Mouse (Mus musculus) cortical plate, adult 2 months (tissue): ENCODE data around the gene Unc45a. TPM values are rescaled to one million over a fixed set of nuclear protein-coding genes. Genes with fewer than 3 reads are reported as not detected.

Experiments used
- H3K27ac ChIP-seq: fragments of 200-500 bp; 2 replicates; pipeline ENCODE4 v1.5.1; 2012; ENCODE audit warnings: low read length, control low read depth, inconsistent platforms; ENCODE audit not compliant: insufficient read depth
- H3K4me1 ChIP-seq: fragments of 200-500 bp; 2 replicates; pipeline ENCODE4 v1.6.1; 2011; ENCODE audit warnings: low read length; ENCODE audit not compliant: control insufficient read depth, insufficient read depth
- H3K4me3 ChIP-seq: fragments of 200-500 bp; 2 replicates; pipeline ENCODE4 v1.5.1; 2011; ENCODE audit warnings: mild to moderate bottlenecking, low read length, control low read depth; ENCODE audit not compliant: insufficient read depth
- CTCF ChIP-seq: fragments of 200-500 bp; IDR thresholded peaks from 2 replicates; pipeline ENCODE4 v1.5.1; 2011; ENCODE audit warnings: mild to moderate bottlenecking, control low read depth, low read length; ENCODE audit not compliant: insufficient read depth; ENCODE audit errors: extremely low read depth
- POLR2A ChIP-seq: fragments of 200-500 bp; IDR thresholded peaks from 2 replicates; pipeline ENCODE4 v1.6.1; 2011; ENCODE audit warnings: mild to moderate bottlenecking, low read length, control low read depth; ENCODE audit not compliant: insufficient read depth; ENCODE audit errors: extremely low read depth
- polyA plus RNA-seq: library from polyadenylated mRNA; depleted of rRNA; stranded (reverse); fragments of >200 nt; gene quantifications from 2 replicates; pipeline ENCODE4 v1.2.3, GENCODE M21; 2012; rRNA removed

The Unc45a gene
- polyA plus RNA-seq: 55.4 and 56.8 TPM in 2 replicates

DNA sequence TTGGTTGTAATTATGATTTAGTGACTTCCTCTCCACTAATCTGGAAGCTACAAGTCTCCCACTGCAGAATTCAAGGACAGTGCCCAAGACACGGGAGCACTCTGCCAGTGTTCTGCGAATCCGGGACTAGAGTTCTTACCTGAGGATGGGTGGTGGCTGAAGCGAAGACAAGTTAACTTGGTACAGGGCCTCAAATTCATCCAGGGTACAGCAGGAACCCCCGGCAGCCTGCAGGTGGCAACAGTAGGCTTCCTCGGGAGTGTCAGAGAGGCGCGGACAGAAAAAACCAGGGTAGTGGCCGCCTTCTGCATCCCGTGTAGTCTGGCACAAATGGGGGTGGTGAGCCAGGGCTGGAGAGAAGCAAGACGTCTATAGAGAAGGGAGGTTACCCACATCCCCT, at the start of gene Unc45a:
Gene Unc45a, minus strand, starts transcription at position 213 of the 400 bp plus-strand sequence.
- H3K4me1 ChIP-seq: no peaks in the 10 kb centered on the region; the same call in none of the 2 replicates
- TF ChIP-seq POLR2A: no peak
- TF ChIP-seq CTCF: peak; percentile 61
- peak within 1 kb of the TSS; percentile 60 for H3K4me3 ChIP-seq
- no peak within 1 kb of the TSS; the same call in 1 of the 2 replicates for H3K27ac ChIP-seq

DNA sequence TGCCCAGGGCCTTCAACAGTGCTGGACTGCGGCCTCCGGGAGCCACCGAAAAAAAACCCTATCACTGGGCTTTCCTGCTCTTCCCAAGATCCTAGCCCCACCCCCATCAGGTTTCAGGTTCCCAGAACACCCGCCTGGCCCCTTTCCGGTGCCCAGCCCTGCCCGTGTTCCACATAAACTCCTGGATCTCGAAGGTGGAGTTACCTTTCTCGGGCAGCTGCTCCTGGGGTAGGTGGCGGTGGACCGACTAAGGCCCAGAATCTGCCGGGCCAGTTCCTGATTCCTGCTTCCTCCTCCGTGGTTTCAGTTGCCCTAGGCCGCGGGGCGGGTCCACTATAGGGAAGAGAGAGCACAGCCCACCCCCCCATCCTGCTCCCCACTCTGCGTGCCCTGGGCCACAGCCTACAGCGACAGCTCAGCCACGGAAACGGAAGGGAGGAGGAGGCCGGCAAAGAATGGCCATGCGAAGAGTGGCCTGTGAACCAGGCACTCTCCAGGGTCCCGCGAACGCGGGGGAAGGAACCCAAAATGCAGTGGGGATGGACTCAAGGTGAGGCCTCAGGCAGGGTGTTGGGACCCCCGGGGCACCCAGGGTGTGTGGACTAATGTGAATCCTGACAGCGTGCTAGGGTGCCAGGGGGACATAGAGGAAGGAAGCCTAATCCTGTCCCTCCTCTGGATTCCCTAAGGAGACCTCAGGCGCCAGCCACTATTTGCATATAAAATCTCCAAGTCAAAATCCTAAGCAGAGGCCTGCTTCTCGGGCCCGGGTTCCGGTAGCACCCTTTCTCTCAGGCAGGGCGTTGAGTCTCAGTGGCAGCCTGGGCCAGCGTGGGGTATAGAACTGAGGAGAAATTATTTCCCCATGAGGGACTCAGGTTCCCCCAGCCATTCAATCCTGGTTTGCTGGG, 47.1 kb upstream of the Unc45a start, which contains the start of gene Fes:
Gene Fes, minus strand, starts transcription at position 314 of the 911 bp plus-strand sequence.
- TF ChIP-seq POLR2A (no peak), CTCF (no peak)
- Histone ChIP-seq H3K27ac (peak within 1 kb of the TSS; percentile 78; the same call in 1 of the 2 replicates), H3K4me1 (no peaks in the 10 kb centered on the region), H3K4me3 (peak within 1 kb of the TSS; percentile 27)

DNA sequence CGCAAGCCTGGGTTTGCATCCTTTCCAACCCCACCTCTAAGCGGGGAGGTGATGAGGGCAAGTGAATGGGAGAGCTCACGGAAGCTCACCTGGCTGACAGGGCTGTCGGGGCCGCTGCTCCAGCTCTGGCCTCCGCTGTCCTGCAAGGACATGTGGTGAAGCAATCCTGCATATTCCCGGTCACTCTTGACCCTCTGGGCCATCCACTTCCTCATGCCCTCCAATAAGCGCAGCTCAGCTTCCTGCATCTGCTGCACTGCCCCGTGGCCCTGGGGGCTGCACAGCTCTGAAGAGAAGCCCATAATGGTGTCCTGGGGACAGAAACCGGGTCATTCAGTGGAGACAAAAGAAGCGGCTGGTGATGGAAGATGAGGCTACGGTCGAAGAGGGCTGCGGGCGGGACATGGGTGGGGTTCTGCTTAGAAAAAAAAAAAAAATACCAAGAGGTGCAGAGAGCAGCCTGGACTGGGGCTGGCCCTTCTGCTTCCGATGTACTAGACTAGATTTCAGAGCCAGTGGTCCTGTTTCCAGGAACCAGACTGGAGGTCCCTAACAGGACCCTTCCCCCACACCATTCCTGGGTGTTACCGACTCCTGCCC, 46.3 kb upstream of the Unc45a start:
- H3K27ac ChIP-seq: 0 out of 2 replicates have a peak overlapping the region, but pooled peaks have one; percentile 78
- peak overlapping the region; percentile 27 for H3K4me3 ChIP-seq

DNA sequence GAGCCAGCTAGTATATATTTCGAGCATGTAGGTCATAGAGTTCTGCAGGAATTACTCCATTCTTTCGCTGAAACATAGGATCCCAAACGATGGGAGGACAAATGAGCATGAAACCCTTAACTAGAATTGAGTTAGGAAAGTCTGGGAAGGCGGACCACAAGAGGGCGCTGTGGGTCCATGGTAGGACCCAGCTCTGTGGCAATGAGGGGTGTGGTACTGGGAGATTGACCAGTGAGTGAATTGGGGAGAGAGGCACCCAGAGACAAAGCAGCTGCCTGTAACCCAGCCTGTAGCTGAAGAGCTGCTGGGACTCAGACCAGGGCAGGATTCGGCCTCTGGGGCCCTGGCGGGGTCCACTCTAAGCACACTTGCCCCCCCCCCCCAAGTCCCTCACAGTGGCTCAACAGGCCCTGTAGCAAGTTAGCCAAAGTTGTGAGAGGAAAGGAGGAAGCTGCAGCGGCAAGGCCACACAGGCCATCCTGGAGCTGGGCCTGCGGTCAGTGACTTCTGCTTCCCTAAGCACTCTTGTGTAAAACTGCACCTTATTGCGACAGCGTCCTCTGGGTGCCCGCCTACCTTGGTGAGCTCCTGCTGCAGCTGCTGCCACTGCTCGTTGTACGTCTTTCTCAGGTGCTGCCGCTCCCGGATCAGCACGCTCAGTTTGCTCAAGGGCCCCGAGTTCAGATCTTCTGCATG, 45.6 kb upstream of the Unc45a start:
- Histone ChIP-seq H3K4me3 (no peak overlapping the region), H3K27ac (no peak overlapping the region), H3K4me1 (no peaks in the 10 kb centered on the region)
- TF ChIP-seq POLR2A: no peak
- peak; percentile 98 for TF ChIP-seq CTCF

More for the DNA sequence above, 46.3 kb upstream of the Unc45a start:
- no peaks in the 10 kb centered on the region for H3K4me1 ChIP-seq
- TF ChIP-seq POLR2A: no peak
- no peak for TF ChIP-seq CTCF

DNA sequence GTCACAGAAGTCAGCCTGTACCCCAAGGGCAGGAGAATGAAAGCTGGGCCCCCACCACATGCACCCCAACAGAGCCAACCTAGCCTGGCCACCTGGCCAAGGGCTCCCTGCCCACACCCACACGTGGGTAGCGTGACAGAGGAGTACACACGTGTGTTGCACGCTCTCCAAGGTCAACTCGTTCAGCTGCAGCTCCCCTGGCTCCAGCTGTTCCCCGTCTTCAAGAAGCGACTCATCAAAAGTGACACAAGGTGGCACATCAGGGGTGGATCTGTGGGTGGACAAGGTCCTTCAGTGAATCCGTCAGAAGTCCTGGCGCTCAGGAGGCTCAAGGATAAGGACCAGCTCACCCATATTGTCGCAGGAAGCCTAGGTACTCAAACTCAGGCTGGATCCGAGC, 42.1 kb upstream of the Unc45a start:
- Histone ChIP-seq H3K27ac (no peak overlapping the region), H3K4me1 (no peaks in the 10 kb centered on the region), H3K4me3 (no peak overlapping the region)
- no peak for TF ChIP-seq CTCF
- TF ChIP-seq POLR2A: no peak

DNA sequence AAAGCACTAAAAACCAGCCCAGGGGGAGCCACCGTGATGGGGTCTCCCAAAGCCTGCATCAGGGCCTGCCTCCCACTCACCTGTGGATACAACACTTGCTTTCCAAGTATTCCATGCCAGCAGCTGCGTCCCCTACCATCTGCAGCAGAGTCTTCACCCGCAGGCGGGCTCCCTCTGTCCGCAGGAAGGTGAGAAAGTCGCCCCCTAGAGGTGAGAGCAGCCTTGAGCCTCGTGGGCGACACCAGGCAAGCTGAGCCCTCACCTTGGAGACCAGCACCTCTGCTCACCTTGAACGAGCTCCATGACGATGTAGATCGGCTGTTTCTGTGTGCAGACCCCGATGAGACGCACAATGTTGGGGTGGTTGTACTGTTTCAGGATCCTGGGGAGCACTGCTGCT, 38.7 kb upstream of the Unc45a start:
- H3K4me1 ChIP-seq: no peaks in the 10 kb centered on the region
- H3K4me3 ChIP-seq: no peak overlapping the region
- H3K27ac ChIP-seq: no peak overlapping the region
- TF ChIP-seq CTCF (no peak; the same call in 1 of the 2 replicates), POLR2A (no peak)

DNA sequence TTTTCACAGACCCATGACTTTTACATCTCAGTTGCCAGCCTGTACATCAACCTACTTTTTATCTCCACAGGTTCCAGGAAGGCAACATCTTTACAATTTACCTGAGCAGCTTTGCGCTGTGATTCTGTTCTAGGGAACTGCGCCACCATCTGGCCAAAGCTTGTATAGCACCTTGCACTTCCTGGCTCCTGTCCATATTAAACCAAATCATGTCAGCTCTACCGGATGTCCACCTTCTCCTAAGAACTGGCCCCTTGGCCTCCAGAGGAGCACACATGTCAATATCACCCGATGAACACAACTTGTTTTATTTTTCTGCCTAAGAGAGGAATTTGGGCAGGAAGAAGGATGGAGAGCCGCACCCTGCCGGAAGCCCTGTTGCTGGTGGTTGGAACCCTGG, 36.7 kb upstream of the Unc45a start:
- Histone ChIP-seq H3K27ac (no peak overlapping the region), H3K4me3 (no peak overlapping the region), H3K4me1 (no peaks in the 10 kb centered on the region)
- TF ChIP-seq POLR2A (no peak), CTCF (peak; percentile 94)

DNA sequence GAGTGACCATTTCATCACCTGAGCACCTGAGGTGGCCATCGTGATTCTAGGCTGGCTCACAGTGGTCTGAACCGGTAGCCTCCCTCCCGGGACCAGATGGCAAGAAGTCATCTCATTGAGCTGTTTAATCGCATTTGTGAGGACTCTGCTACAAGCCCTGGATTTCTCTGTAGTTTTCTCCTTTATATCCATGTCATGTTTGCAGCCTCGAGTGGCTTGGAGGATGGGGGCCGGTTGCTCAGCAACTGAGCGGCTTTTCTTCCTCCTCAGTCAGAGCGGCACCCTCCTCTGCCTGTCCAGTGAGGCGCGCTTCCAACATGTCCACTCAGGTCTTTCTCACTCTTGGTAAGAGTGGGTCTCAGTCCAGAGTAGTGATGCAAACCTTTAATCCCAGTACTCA, 35.4 kb upstream of the Unc45a start:
- Histone ChIP-seq H3K27ac (no peak overlapping the region), H3K4me1 (no peaks in the 10 kb centered on the region; the same call in 1 of the 2 replicates), H3K4me3 (no peak overlapping the region)
- TF ChIP-seq POLR2A: no peak

DNA sequence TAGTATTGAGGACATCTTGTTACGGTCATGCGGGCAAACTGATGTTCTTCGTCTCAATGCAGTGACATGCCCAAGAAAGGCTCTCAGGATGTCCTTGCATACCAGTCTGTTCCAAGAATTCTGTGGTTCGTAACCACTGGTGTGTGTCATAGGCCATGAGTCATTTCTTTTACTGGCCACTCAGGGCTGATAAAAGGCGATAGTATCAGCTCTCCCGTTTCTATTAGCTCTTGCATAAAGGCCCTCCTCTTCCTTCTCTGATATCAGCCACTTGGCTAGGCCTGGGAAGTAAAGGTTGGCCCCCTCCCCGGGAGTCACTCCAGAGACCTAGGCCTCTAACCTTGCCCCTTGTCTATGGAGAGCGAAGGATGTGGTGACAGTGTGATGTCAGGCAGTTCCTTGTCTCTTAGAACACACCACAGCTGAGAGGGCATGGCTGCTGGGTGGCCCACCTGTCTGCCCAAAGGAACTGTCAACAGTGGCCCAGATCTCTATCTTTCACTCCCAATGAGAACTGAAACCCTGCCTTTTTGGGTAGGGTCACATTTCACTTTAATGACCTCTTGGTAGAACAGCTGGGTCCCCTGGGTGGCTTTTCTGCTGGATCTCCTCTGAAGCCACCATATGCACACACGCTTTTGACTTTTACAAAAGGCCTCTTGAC, 34.7 kb upstream of the Unc45a start:
- no peak overlapping the region for H3K27ac ChIP-seq
- TF ChIP-seq POLR2A (no peak), CTCF (no peak)
- H3K4me1 ChIP-seq: no peaks in the 10 kb centered on the region; the same call in 1 of the 2 replicates
- H3K4me3 ChIP-seq: no peak overlapping the region

DNA sequence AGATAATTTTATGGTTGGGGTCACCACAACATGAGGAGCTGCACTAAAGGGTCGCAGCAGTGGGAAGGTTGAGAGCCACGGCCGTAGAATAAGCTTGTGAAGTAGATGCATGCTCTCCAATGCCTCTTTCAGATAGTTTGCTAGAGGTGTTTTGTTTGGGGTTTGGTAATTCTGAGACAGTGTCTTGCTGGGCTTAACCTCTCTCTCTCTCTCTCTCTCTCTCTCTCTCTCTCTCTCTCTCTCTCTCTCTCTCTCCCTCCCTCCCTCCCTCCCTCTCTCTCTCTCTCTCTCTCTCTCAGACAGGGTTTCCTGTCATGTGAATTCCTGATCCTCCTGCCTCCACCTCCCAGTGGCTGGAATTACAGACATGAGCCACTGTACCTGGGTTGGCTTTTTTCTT, 33.9 kb upstream of the Unc45a start:
- Histone ChIP-seq H3K4me1 (no peaks in the 10 kb centered on the region; the same call in 1 of the 2 replicates), H3K27ac (no peak overlapping the region)
- TF ChIP-seq CTCF: no peak
- TF ChIP-seq POLR2A: no peak

More for the DNA sequence above, 33.9 kb upstream of the Unc45a start:
- H3K4me3 ChIP-seq: no peak overlapping the region
